Mouse (Mus musculus) intestine, embryonic 14.5 days (tissue): ENCODE data around the gene Vps13c. TPM values are rescaled to one million over a fixed set of nuclear protein-coding genes. Genes with fewer than 3 reads are reported as not detected.

Source experiments
- ATAC-seq: fragments of 200-750 bp; cut with Nextera tagmentation; replicated peaks from 2 replicates; pipeline ENCODE4 v1.8.0; 2017; ENCODE audit warnings: low read depth, moderate number of reproducible peaks, moderate TSS enrichment, moderate library complexity; ENCODE audit not compliant: low FRiP score, low TSS enrichment
- DNase-seq: peaks from one replicate; pipeline ENCODE4 v3.0.0-alpha.2; 2018; ENCODE audit warnings: low spot score
- H3K27ac ChIP-seq: fragments of 300-500 bp; sonication (generic); 2 replicates; pipeline ENCODE4 v1.5.1; 2014; ENCODE audit warnings: low read depth, mild to moderate bottlenecking, control low read depth
- H3K27me3 ChIP-seq: fragments of 300-500 bp; sonication (generic); replicated peaks from 2 replicates; pipeline ENCODE4 v1.6.1; 2014; ENCODE audit warnings: low read length, control low read depth; ENCODE audit not compliant: control insufficient read depth, insufficient read depth
- H3K36me3 ChIP-seq: fragments of 300-500 bp; sonication (generic); 2 replicates; pipeline ENCODE4 v1.6.1; 2014; ENCODE audit warnings: low read length, control low read depth; ENCODE audit not compliant: control insufficient read depth, insufficient read depth
- H3K4me1 ChIP-seq: fragments of 300-500 bp; sonication (generic); replicated peaks from 2 replicates; pipeline ENCODE4 v1.6.1; 2014; ENCODE audit warnings: low read length, control low read depth, mixed read lengths; ENCODE audit not compliant: control insufficient read depth, insufficient read depth
- H3K4me2 ChIP-seq: fragments of 300-500 bp; sonication (generic); 2 replicates; pipeline ENCODE4 v1.6.1; 2014; ENCODE audit warnings: low read length
- H3K4me3 ChIP-seq: fragments of 300-500 bp; sonication (generic); 2 replicates; pipeline ENCODE4 v1.5.1; 2014; ENCODE audit warnings: low read depth, low read length, control low read depth, mixed read lengths
- H3K9ac ChIP-seq: fragments of 300-500 bp; sonication (generic); 2 replicates; pipeline ENCODE4 v1.6.1; 2014; ENCODE audit warnings: mild to moderate bottlenecking, low read length
- H3K9me3 ChIP-seq: fragments of 300-500 bp; sonication (generic); 2 replicates; pipeline ENCODE4 v1.6.1; 2016; ENCODE audit warnings: low read length, control low read depth; ENCODE audit not compliant: control insufficient read depth
- WGBS: fragments of 180-500 bp; shearing (Covaris S2); extraction: QIAGEN DNeasy Blood & Tissue Kit; methylation state at CpG from one replicate; pipeline ENCODE4 v1.1.7; 2014; 5-methylcytosine and 5-hydroxymethylcytosine counted together
- polyA plus RNA-seq: library from polyadenylated mRNA; unstranded; fragments of >200 nt; fragmentation: Nextera tagmentation; extraction: Ambion mirVana; gene quantifications from 2 replicates; pipeline ENCODE4 v1.2.1, GENCODE M21; 2014

Gene Vps13c
- polyA plus RNA-seq, 1 experiment from 2014 or later: 7.9 TPM

GRCm38 (mm10) chr9:67905541-67905940 lies 65.3 kb downstream of the Vps13c start:
- H3K27me3 ChIP-seq: no peaks in the 10 kb centered on the region
- no peaks in the 10 kb centered on the region for H3K9me3 ChIP-seq
- H3K27ac ChIP-seq: no peak overlapping the region
- no peak overlapping the region for H3K4me2 ChIP-seq
- no peak overlapping the region for H3K9ac ChIP-seq
- no peak overlapping the region for H3K4me3 ChIP-seq
- no peak for ATAC-seq
- H3K4me1 ChIP-seq: no peaks in the 10 kb centered on the region
- H3K36me3 ChIP-seq: peaks cover 72% of the 10 kb centered on the region
- no peak for DNase-seq
- 93% methylated on average over 2 of the region's 2 CpGs for WGBS

- ATAC-seq (no peak), DNase-seq (no peak)
- H3K9ac ChIP-seq: no peak overlapping the region
- WGBS: 83% methylated on average over 7 of the region's 7 CpGs
- no peaks in the 10 kb centered on the region for H3K9me3 ChIP-seq
- H3K4me1 ChIP-seq: no peaks in the 10 kb centered on the region
- H3K27me3 ChIP-seq: no peaks in the 10 kb centered on the region
- H3K27ac ChIP-seq: no peak overlapping the region
- no peak overlapping the region for H3K4me2 ChIP-seq
- H3K4me3 ChIP-seq: no peak overlapping the region
- peaks cover 55% of the 10 kb centered on the region for H3K36me3 ChIP-seq
Observed at GRCm38 (mm10) chr9:67914681-67915080, 74.5 kb downstream of the Vps13c start.

GRCm38 (mm10) chr9:67922350-67922749 lies 82.2 kb downstream of the Vps13c start:
- H3K4me1 ChIP-seq: no peaks in the 10 kb centered on the region
- no peaks in the 10 kb centered on the region for H3K27me3 ChIP-seq
- peaks cover 38% of the 10 kb centered on the region for H3K36me3 ChIP-seq
- WGBS: 90% methylated on average over 5 of the region's 5 CpGs
- ATAC-seq (no peak), DNase-seq (no peak)
- H3K4me3 ChIP-seq: no peak overlapping the region
- H3K9ac ChIP-seq: no peak overlapping the region
- no peak overlapping the region for H3K27ac ChIP-seq
- no peak overlapping the region for H3K4me2 ChIP-seq
- no peaks in the 10 kb centered on the region for H3K9me3 ChIP-seq

- no peaks in the 10 kb centered on the region for H3K9me3 ChIP-seq
- no peak overlapping the region for H3K27ac ChIP-seq
- peak; percentile 43; the same call in 1 of the 2 replicates for ATAC-seq
- peak; percentile 65 for DNase-seq
- no peaks in the 10 kb centered on the region for H3K27me3 ChIP-seq
- H3K4me2 ChIP-seq: no peak overlapping the region
- H3K4me1 ChIP-seq: no peaks in the 10 kb centered on the region
- H3K4me3 ChIP-seq: no peak overlapping the region
- no peak overlapping the region for H3K9ac ChIP-seq
- 67% methylated on average over 7 of the region's 7 CpGs for WGBS
- peaks cover 52% of the 10 kb centered on the region for H3K36me3 ChIP-seq
Observed at GRCm38 (mm10) chr9:67930629-67931028, 90.4 kb downstream of the Vps13c start.

GRCm38 (mm10) chr9:67937286-67937685 lies 97.1 kb downstream of the Vps13c start:
- Histone ChIP-seq H3K27me3 (no peaks in the 10 kb centered on the region), H3K27ac (no peak overlapping the region), H3K9me3 (no peaks in the 10 kb centered on the region), H3K4me1 (no peaks in the 10 kb centered on the region), H3K4me3 (no peak overlapping the region), H3K4me2 (no peak overlapping the region), H3K9ac (no peak overlapping the region), H3K36me3 (peaks cover 37% of the 10 kb centered on the region)
- 91% methylated on average over 2 of the region's 2 CpGs for WGBS
- DNase-seq (no peak), ATAC-seq (no peak)

- H3K27me3 ChIP-seq: no peaks in the 10 kb centered on the region
- H3K27ac ChIP-seq: no peak overlapping the region
- H3K4me2 ChIP-seq: no peak overlapping the region
- DNase-seq (no peak), ATAC-seq (no peak)
- H3K36me3 ChIP-seq: peaks cover 64% of the 10 kb centered on the region
- H3K9me3 ChIP-seq: no peaks in the 10 kb centered on the region
- H3K4me1 ChIP-seq: no peaks in the 10 kb centered on the region
- 73% methylated on average over 7 of the region's 7 CpGs for WGBS
- no peak overlapping the region for H3K9ac ChIP-seq
- no peak overlapping the region for H3K4me3 ChIP-seq
Observed at GRCm38 (mm10) chr9:67955466-67956010, 115.3 kb downstream of the Vps13c start.

- Histone ChIP-seq H3K27me3 (no peaks in the 10 kb centered on the region), H3K36me3 (peaks cover 33% of the 10 kb centered on the region), H3K4me2 (no peak overlapping the region), H3K9ac (no peak overlapping the region), H3K4me1 (no peaks in the 10 kb centered on the region), H3K9me3 (0 out of 2 replicates have a peak, but pooled peaks cover 5% of the 10 kb centered on the region), H3K4me3 (no peak overlapping the region), H3K27ac (no peak overlapping the region)
- 81% methylated on average over 5 of the region's 5 CpGs for WGBS
- DNase-seq (no peak), ATAC-seq (no peak)
Observed at GRCm38 (mm10) chr9:67961953-67962352, 121.8 kb downstream of the Vps13c start.

GRCm38 (mm10) chr9:67965889-67966288 lies 125.7 kb downstream of the Vps13c start:
- H3K4me2 ChIP-seq: no peak overlapping the region
- 0 out of 2 replicates have a peak, but pooled peaks cover 5% of the 10 kb centered on the region for H3K9me3 ChIP-seq
- WGBS: 56% methylated on average over 14 of the region's 14 CpGs
- no peak overlapping the region for H3K9ac ChIP-seq
- H3K27ac ChIP-seq: no peak overlapping the region
- H3K4me3 ChIP-seq: no peak overlapping the region
- DNase-seq: no peak
- peaks cover 45% of the 10 kb centered on the region for H3K36me3 ChIP-seq
- no peaks in the 10 kb centered on the region for H3K4me1 ChIP-seq
- H3K27me3 ChIP-seq: no peaks in the 10 kb centered on the region
- ATAC-seq: no peak

- no peak overlapping the region for H3K4me3 ChIP-seq
- no peak overlapping the region for H3K4me2 ChIP-seq
- DNase-seq (no peak), ATAC-seq (no peak)
- no peaks in the 10 kb centered on the region for H3K27me3 ChIP-seq
- no peaks in the 10 kb centered on the region for H3K4me1 ChIP-seq
- no peak overlapping the region for H3K27ac ChIP-seq
- H3K9me3 ChIP-seq: 0 out of 2 replicates have a peak, but pooled peaks cover 4% of the 10 kb centered on the region
- 76% methylated on average over 3 of the region's 3 CpGs for WGBS
- no peak overlapping the region for H3K9ac ChIP-seq
- peaks cover 51% of the 10 kb centered on the region for H3K36me3 ChIP-seq
Observed at GRCm38 (mm10) chr9:67967011-67967410, 126.8 kb downstream of the Vps13c start.
